Mouse (Mus musculus) C2C12 (cell line): ENCODE measurements around the gene Irf3. TPM values are rescaled to one million over a fixed set of nuclear protein-coding genes. Genes with fewer than 3 reads are reported as not detected.

Source experiments
- H3K27me3 ChIP-seq: one replicate; pipeline ENCODE4 v1.6.1; 2011; ENCODE audit not compliant: control insufficient read depth, insufficient read depth, insufficient read length
- H3K36me3 ChIP-seq: one replicate; pipeline ENCODE4 v1.6.1; 2011; ENCODE audit not compliant: control insufficient read depth, insufficient read depth
- H3K4me3 ChIP-seq: one replicate; pipeline ENCODE4 v1.5.1; 2011; ENCODE audit warnings: mild to moderate bottlenecking, control low read depth; ENCODE audit not compliant: poor library complexity, insufficient read depth, severe bottlenecking
- H3K79me2 ChIP-seq: one replicate; pipeline ENCODE4 v1.6.1; 2011; ENCODE audit not compliant: control insufficient read depth, insufficient read depth
- H3K79me3 ChIP-seq: one replicate; pipeline ENCODE4 v1.6.1; 2011; ENCODE audit warnings: low read depth, control low read depth
- H3ac ChIP-seq: one replicate; pipeline ENCODE3; 2011; ENCODE audit warnings: low read depth; ENCODE audit not compliant: control insufficient read depth, insufficient read length
- CEBPB ChIP-seq: IDR thresholded peaks from one replicate; pipeline ENCODE4 v1.6.1; 2011; ENCODE audit warnings: low read depth, mild to moderate bottlenecking, control low read depth, moderate library complexity
- CTCF ChIP-seq: IDR thresholded peaks from one replicate; pipeline ENCODE4 v1.5.1; 2011; ENCODE audit not compliant: control insufficient read depth, insufficient read depth, insufficient read length
- FOSL1 ChIP-seq: IDR thresholded peaks from one replicate; pipeline ENCODE4 v1.8.0; 2011; ENCODE audit warnings: mild to moderate bottlenecking, low read length; ENCODE audit not compliant: poor library complexity, insufficient read depth, severe bottlenecking
- MAX ChIP-seq: IDR thresholded peaks from one replicate; pipeline ENCODE4 v1.6.1; 2011; ENCODE audit warnings: mild to moderate bottlenecking, control low read depth
- MYOD1 ChIP-seq: IDR thresholded peaks from one replicate; pipeline ENCODE4 v1.6.1; 2011; ENCODE audit warnings: low read depth; ENCODE audit not compliant: control insufficient read depth, insufficient read length
- MYOG ChIP-seq: IDR thresholded peaks from one replicate; pipeline ENCODE4 v1.6.1; 2011; ENCODE audit not compliant: control insufficient read depth, insufficient read length; ENCODE audit errors: extremely low read depth
- USF1 ChIP-seq: IDR thresholded peaks from one replicate; pipeline ENCODE4 v1.6.1; 2011; ENCODE audit warnings: low read depth, mild to moderate bottlenecking, control low read depth, moderate library complexity
- polyA plus RNA-seq: library from polyadenylated mRNA; unstranded; fragments of >200 nt; fragmentation: generic; extraction: Trizol; gene quantifications from one replicate; pipeline ENCODE4 v1.2.1, GENCODE M21; 2012; ENCODE audit warnings: missing spikeins

The Irf3 gene
- polyA plus RNA-seq, 1 experiment, result 43.7 TPM

GRCm38 (mm10) chr7:44965975-44966374 lies 31.5 kb upstream of the Irf3 start:
- H3K4me3 ChIP-seq, result no peak overlapping the region
- H3K36me3 ChIP-seq, result no peaks in the 10 kb centered on the region
- TF ChIP-seq CTCF, result no peak
- no peak for TF ChIP-seq FOSL1
- no peak for TF ChIP-seq USF1
- no peak for TF ChIP-seq CEBPB
- TF ChIP-seq MYOD1, result no peak
- TF ChIP-seq MYOG, result no peak
- no peak for TF ChIP-seq MAX
- H3K79me3 ChIP-seq, result no peaks in the 10 kb centered on the region
- no peaks in the 10 kb centered on the region for H3K79me2 ChIP-seq
- no peak overlapping the region for H3ac ChIP-seq
- H3K27me3 ChIP-seq, result no peaks in the 10 kb centered on the region

DNA sequence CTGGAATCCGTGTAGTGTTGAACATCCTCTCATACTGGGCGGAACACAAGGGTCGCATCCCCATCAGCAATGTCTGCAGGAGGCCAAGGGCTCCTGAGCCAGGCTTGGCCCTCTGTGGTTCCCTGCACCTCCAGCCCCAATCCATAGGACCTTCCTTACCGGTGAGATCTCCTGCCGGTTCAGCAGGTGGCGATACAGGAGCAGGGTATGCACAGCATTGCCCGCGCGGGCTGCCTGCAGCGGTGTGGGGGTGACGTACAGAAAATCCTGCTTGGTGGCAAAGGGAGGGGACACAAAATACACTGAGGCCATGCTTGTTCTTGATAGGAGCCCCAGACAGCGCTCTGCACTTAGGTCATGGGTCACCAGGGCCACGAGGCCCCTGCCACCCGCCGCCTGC lies 30.8 kb upstream of the Irf3 start:
- no peaks in the 10 kb centered on the region for H3K27me3 ChIP-seq
- no peaks in the 10 kb centered on the region for H3K79me2 ChIP-seq
- H3ac ChIP-seq, result no peak overlapping the region
- no peak for TF ChIP-seq CTCF
- TF ChIP-seq FOSL1, result no peak
- no peak for TF ChIP-seq MYOG
- TF ChIP-seq CEBPB, result no peak
- no peak for TF ChIP-seq MYOD1
- TF ChIP-seq USF1, result no peak
- TF ChIP-seq MAX, result no peak
- no peaks in the 10 kb centered on the region for H3K79me3 ChIP-seq
- H3K4me3 ChIP-seq, result no peak overlapping the region
- H3K36me3 ChIP-seq, result no peaks in the 10 kb centered on the region

GRCm38 (mm10) chr7:44970231-44970691 lies 27.2 kb upstream of the Irf3 start:
- TF ChIP-seq MYOG (no peak), USF1 (no peak), MYOD1 (no peak)
- Histone ChIP-seq H3K79me2 (no peaks in the 10 kb centered on the region), H3K36me3 (peaks cover 3% of the 10 kb centered on the region), H3K79me3 (no peaks in the 10 kb centered on the region), H3K27me3 (no peaks in the 10 kb centered on the region), H3ac (no peak overlapping the region), H3K4me3 (no peak overlapping the region)

DNA sequence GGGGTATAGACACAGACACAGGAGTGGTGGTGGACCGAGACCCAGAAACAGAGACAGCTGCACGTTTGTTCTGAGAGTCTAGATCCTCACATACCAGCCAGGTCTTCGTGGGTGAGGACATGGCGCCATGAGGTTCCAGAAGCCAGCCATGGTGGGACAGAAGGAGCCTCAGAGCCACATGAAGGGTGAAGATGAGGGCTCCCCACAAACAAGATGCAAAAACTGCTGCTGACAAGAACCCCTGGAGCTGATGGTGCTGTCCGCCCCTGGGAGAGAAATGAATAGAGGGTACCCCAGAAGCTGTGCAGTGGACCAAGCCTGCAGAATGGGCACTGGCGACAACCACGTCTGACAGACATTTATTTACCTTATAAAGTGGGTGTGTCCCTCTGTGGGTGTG lies 26.3 kb upstream of the Irf3 start:
- H3ac ChIP-seq, result no peak overlapping the region
- H3K4me3 ChIP-seq, result no peak overlapping the region
- TF ChIP-seq CTCF (no peak), MYOG (no peak), MYOD1 (no peak), CEBPB (no peak), USF1 (no peak), FOSL1 (no peak), MAX (no peak)
- peaks cover 11% of the 10 kb centered on the region for H3K36me3 ChIP-seq
- no peaks in the 10 kb centered on the region for H3K79me3 ChIP-seq
- H3K27me3 ChIP-seq, result no peaks in the 10 kb centered on the region
- H3K79me2 ChIP-seq, result no peaks in the 10 kb centered on the region

- Histone ChIP-seq H3K4me3 (no peak overlapping the region), H3K79me2 (no peaks in the 10 kb centered on the region), H3K79me3 (no peaks in the 10 kb centered on the region), H3K36me3 (peaks cover 29% of the 10 kb centered on the region), H3K27me3 (no peaks in the 10 kb centered on the region), H3ac (no peak overlapping the region)
- no peak for TF ChIP-seq MAX
- no peak for TF ChIP-seq FOSL1
- TF ChIP-seq CEBPB, result no peak
- TF ChIP-seq CTCF, result no peak
- no peak for TF ChIP-seq USF1
- TF ChIP-seq MYOG, result no peak
- no peak for TF ChIP-seq MYOD1
Observed at GRCm38 (mm10) chr7:44973415-44974130, 23.9 kb upstream of the Irf3 start.

DNA sequence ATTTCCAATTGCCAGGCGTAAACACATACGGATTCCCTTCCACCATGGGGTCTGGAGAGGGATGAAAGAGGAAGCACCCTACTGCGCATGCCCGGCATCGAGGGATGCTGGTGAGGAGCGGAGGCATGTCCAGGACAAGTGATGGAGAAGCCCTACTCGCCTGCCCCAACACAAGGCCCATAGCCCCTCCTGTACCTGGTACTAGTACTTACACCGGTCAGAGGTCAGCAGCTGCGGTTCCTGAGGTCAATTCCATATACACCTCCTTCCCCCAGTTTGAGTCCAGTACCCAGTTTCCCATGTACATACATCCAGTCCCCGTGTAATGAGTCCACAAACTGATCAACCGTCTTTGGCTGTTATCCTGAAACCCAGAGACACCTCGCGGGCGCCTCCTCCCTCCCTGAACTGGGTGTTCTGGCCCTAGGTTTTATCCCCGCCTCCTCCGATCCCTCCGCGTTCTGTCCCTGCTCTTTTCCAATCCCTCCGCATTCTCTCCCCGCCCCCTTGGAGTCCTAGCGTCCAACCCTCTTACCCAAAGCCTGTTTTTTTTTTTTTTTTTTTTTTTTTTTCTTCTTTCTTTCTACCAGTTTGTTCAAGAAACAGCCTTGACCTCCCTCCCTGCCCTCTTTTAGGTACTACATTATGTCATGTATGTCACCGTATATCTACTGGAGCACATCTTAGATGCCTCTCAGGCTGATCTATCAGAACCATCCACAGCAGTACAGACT lies 22.9 kb upstream of the Irf3 start, which contains the start of gene Cpt1c:
TSS of gene Cpt1c (minus strand) at position 469 of the 734 bp plus-strand sequence.
- Histone ChIP-seq H3K79me2 (peaks cover under 1% of the 10 kb centered on the region), H3K27me3 (no peaks in the 10 kb centered on the region), H3K36me3 (peaks cover 39% of the 10 kb centered on the region), H3ac (peak within 1 kb of the TSS; percentile 42), H3K79me3 (no peaks in the 10 kb centered on the region), H3K4me3 (no peak within 1 kb of the TSS)
- TF ChIP-seq MYOD1 (no peak), CTCF (no peak), MAX (no peak), CEBPB (no peak), MYOG (no peak), USF1 (no peak), FOSL1 (no peak)
